Mouse (Mus musculus): ENCODE data around the gene Igf2bp3.

- TF ChIP-seq CTCF (IDR thresholded peaks at IDR 0.05; ENCODE audit: control insufficient read depth, insufficient read depth, insufficient read length) (no peak), MYOG (IDR thresholded peaks at IDR 0.05; ENCODE audit: control insufficient read depth, extremely low read depth, insufficient read length) (no peak), MYOD1 (IDR thresholded peaks at IDR 0.05; ENCODE audit: control insufficient read depth, insufficient read length, low read depth) (no peak), USF1 (IDR thresholded peaks at IDR 0.05; ENCODE audit: low read depth) (no peak)
Observed at GRCm38 (mm10) chr6:49251199-49251598, 36.4 kb upstream of the Igf2bp3 start.

Measured in C2C12 (cell line).